Mouse (Mus musculus): ENCODE results near the gene Chd5.

The Chd5 gene

GRCm38 (mm10) chr4:152338419-152339292 lies at the start of gene Chd5:
Chd5 (plus strand) TSS chr4:152338651.
- peak in 1 of 2 experiments; percentile 53 for DNase-seq (ENCODE audit: low spot score in 2 of 2)

GRCm38 (mm10) chr4:152290385-152290784 lies 48.1 kb upstream of the Chd5 start:
- no peak for DNase-seq (ENCODE audit: low spot score in 2 of 2)

- no peak for DNase-seq (ENCODE audit: low spot score in 2 of 2)
Measured at GRCm38 (mm10) chr4:152290991-152291390, 47.5 kb upstream of the Chd5 start.

GRCm38 (mm10) chr4:152291562-152291961 lies 46.9 kb upstream of the Chd5 start, which contains the start of gene Hes3:
Hes3 (minus strand) TSS chr4:152291662.
- no peak for DNase-seq (ENCODE audit: low spot score in 2 of 2)

GRCm38 (mm10) chr4:152292102-152292765 lies 46.2 kb upstream of the Chd5 start:
- DNase-seq (ENCODE audit: low spot score in 2 of 2), result no peak

- no peak for DNase-seq (ENCODE audit: low spot score in 2 of 2)
Measured at GRCm38 (mm10) chr4:152294188-152294929, 44.1 kb upstream of the Chd5 start.

- no peak for DNase-seq (ENCODE audit: low spot score in 2 of 2)
Measured at GRCm38 (mm10) chr4:152295916-152296315, 42.5 kb upstream of the Chd5 start.

- DNase-seq (ENCODE audit: low spot score in 2 of 2), result no peak
Measured at GRCm38 (mm10) chr4:152296371-152296770, 42.1 kb upstream of the Chd5 start.

GRCm38 (mm10) chr4:152296874-152297861 lies 41.3 kb upstream of the Chd5 start, which contains the start of gene Icmt:
Icmt (plus strand) TSS chr4:152297227.
- DNase-seq (ENCODE audit: low spot score in 2 of 2), result peak; percentile 99 to 100

GRCm38 (mm10) chr4:152298836-152299235 lies 39.6 kb upstream of the Chd5 start:
- DNase-seq (ENCODE audit: low spot score in 2 of 2), result no peak

- no peak for DNase-seq (ENCODE audit: low spot score in 2 of 2)
Measured at GRCm38 (mm10) chr4:152300375-152300774, 38.1 kb upstream of the Chd5 start.

GRCm38 (mm10) chr4:152302012-152302411 lies 36.4 kb upstream of the Chd5 start:
- no peak for DNase-seq (ENCODE audit: low spot score in 2 of 2)

- no peak for DNase-seq (ENCODE audit: low spot score in 2 of 2)
Measured at GRCm38 (mm10) chr4:152303172-152303571, 35.3 kb upstream of the Chd5 start.

GRCm38 (mm10) chr4:152304685-152305084 lies 33.8 kb upstream of the Chd5 start:
- DNase-seq (ENCODE audit: low spot score in 2 of 2), result peak in 1 of 2 experiments; percentile 65

GRCm38 (mm10) chr4:152305991-152306390 lies 32.5 kb upstream of the Chd5 start:
- no peak for DNase-seq (ENCODE audit: low spot score in 2 of 2)

GRCm38 (mm10) chr4:152307542-152307941 lies 30.9 kb upstream of the Chd5 start:
- DNase-seq (ENCODE audit: low spot score in 2 of 2), result no peak

GRCm38 (mm10) chr4:152312186-152312585 lies 26.3 kb upstream of the Chd5 start:
- no peak for DNase-seq (ENCODE audit: low spot score in 2 of 2)

GRCm38 (mm10) chr4:152313211-152313632 lies 25.2 kb upstream of the Chd5 start:
- DNase-seq (ENCODE audit: low spot score in 2 of 2), result no peak

- peak in 1 of 2 experiments; percentile 63 for DNase-seq (ENCODE audit: low spot score in 2 of 2)
Measured at GRCm38 (mm10) chr4:152313934-152314333, 24.5 kb upstream of the Chd5 start.

GRCm38 (mm10) chr4:152315498-152316213 lies 22.8 kb upstream of the Chd5 start:
- DNase-seq (ENCODE audit: low spot score in 2 of 2), result no peak
